Mouse (Mus musculus) hindbrain, embryonic 13.5 days (tissue): ENCODE results near the gene Hdgfl2. TPM values are rescaled to one million over a fixed set of nuclear protein-coding genes. Genes with fewer than 3 reads are reported as not detected.
A peak's percentile ranks its signal among the peaks of the same experiment; 100 is the strongest.

Experiments used
- ATAC-seq: fragments of 200-750 bp; cut with Nextera tagmentation; 2 replicates; pipeline ENCODE4 v1.8.0; 2017; ENCODE audit warnings: moderate TSS enrichment; ENCODE audit not compliant: low FRiP score
- H3K27ac ChIP-seq: fragments of 300-500 bp; sonication (generic); 2 replicates; pipeline ENCODE4 v1.5.1; 2015; ENCODE audit warnings: inconsistent platforms, mild to moderate bottlenecking, moderate library complexity
- H3K27me3 ChIP-seq: fragments of 300-500 bp; sonication (generic); 2 replicates; pipeline ENCODE4 v1.6.1; 2015; ENCODE audit warnings: mild to moderate bottlenecking, inconsistent platforms
- H3K36me3 ChIP-seq: fragments of 300-500 bp; sonication (generic); 2 replicates; pipeline ENCODE4 v1.6.1; 2015; ENCODE audit warnings: mild to moderate bottlenecking, inconsistent platforms
- H3K4me1 ChIP-seq: fragments of 300-500 bp; sonication (generic); replicated peaks from 2 replicates; pipeline ENCODE4 v1.6.1; 2015; ENCODE audit warnings: inconsistent platforms
- H3K4me2 ChIP-seq: fragments of 300-500 bp; sonication (generic); 2 replicates; pipeline ENCODE4 v1.6.1; 2015; ENCODE audit warnings: inconsistent platforms, mild to moderate bottlenecking, moderate library complexity
- H3K4me3 ChIP-seq: fragments of 300-500 bp; sonication (generic); 2 replicates; pipeline ENCODE4 v1.5.1; 2015; ENCODE audit warnings: mild to moderate bottlenecking, inconsistent platforms
- H3K9ac ChIP-seq: fragments of 300-500 bp; sonication (generic); 2 replicates; pipeline ENCODE4 v1.6.1; 2015; ENCODE audit warnings: mild to moderate bottlenecking, inconsistent platforms
- H3K9me3 ChIP-seq: fragments of 300-500 bp; sonication (generic); 2 replicates; pipeline ENCODE4 v1.6.1; 2016; ENCODE audit warnings: inconsistent platforms
- WGBS: fragments of 180-500 bp; shearing (Covaris S2); methylation state at CpG from one replicate; pipeline ENCODE4 v1.1.7; 2015; 5-methylcytosine and 5-hydroxymethylcytosine counted together
- polyA plus RNA-seq: library from polyadenylated mRNA; unstranded; fragments of >200 nt; fragmentation: Nextera tagmentation; extraction: Ambion mirVana; gene quantifications from 2 replicates; pipeline ENCODE4 v1.2.1, GENCODE M21; 2015

Gene Hdgfl2
- polyA plus RNA-seq, 1 experiment from 2014 or later, result 150 TPM

DNA sequence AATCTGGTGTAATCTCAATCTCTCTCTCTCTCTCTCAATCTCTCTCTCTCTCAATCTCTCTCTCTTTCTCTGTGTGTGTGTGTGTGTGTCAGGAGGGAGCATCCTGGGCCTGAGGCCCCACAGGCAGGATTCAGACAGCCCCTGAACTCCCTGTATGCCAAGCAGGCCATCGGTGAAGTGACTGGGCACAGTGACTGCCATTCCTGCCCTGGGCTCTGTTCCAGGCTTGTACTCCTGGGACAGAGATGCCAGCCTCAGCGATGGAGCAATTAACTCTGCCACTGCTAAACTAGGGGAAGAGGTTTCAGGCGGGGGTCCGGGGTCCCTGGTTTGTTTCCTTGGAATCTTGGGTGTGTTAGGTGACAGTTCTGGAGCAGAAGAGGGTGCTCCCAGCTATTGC lies 31.1 kb downstream of the Hdgfl2 start:
- 66% methylated on average over 4 of the region's 4 CpGs for WGBS
- H3K9ac ChIP-seq, result no peak overlapping the region
- H3K27ac ChIP-seq, result 0 out of 2 replicates have a peak overlapping the region, but pooled peaks have one; percentile 3
- H3K4me2 ChIP-seq, result no peak overlapping the region
- ATAC-seq, result no peak
- peaks cover 13% of the 10 kb centered on the region for H3K4me1 ChIP-seq
- H3K36me3 ChIP-seq, result peaks cover 9% of the 10 kb centered on the region
- no peak overlapping the region for H3K4me3 ChIP-seq
- peaks cover 5% of the 10 kb centered on the region for H3K27me3 ChIP-seq
- H3K9me3 ChIP-seq, result no peaks in the 10 kb centered on the region

DNA sequence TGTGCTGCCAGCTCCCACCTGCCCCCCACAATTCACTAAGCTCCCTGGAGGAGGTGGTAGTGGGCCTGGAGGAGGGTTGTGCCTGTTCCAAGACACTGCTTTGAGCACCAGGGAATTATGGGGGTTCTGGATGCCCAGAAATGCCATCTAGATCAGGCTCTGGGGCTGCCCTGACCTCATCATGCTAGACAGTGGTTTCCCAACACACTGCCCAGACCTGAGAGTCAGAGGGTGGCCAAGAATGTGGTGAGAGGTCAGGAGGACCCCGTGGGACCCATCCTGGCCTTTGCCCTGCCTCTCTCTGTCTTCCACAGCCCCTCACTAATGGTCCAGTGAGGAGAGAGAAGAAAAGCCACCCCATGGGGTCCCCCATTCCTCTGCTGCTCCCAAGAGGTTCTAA lies 31.6 kb downstream of the Hdgfl2 start:
- Histone ChIP-seq H3K9ac (no peak overlapping the region), H3K4me2 (no peak overlapping the region), H3K4me1 (peaks cover 13% of the 10 kb centered on the region), H3K27ac (0 out of 2 replicates have a peak overlapping the region, but pooled peaks have one; percentile 3), H3K27me3 (peaks cover 10% of the 10 kb centered on the region), H3K9me3 (no peaks in the 10 kb centered on the region), H3K4me3 (no peak overlapping the region), H3K36me3 (peaks cover 9% of the 10 kb centered on the region)
- ATAC-seq, result no peak
- 63% methylated on average over 1 of the region's 1 CpGs for WGBS

DNA sequence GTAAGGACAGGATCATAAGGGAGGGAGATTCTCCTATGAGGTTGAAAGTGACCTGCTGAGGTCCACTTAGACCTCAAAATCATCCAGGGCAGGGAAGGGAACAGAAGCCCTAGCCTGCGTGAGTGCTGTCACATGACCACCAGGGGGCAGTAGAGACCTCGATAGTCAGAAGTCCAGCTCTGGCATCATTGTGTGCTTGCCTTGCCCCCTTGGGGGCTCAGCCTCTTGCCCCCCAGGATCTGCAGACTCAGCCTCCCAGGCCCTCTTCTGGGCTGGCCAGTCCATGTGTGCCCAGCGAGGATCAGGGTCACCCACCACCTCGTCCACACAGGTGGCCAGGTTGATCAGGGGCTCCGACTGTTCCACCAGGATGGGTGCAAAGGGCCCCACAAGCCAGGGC lies 32.4 kb downstream of the Hdgfl2 start:
- 41% methylated on average over 5 of the region's 5 CpGs for WGBS
- ATAC-seq, result peak; percentile 6; the same call in 1 of the 2 replicates

DNA sequence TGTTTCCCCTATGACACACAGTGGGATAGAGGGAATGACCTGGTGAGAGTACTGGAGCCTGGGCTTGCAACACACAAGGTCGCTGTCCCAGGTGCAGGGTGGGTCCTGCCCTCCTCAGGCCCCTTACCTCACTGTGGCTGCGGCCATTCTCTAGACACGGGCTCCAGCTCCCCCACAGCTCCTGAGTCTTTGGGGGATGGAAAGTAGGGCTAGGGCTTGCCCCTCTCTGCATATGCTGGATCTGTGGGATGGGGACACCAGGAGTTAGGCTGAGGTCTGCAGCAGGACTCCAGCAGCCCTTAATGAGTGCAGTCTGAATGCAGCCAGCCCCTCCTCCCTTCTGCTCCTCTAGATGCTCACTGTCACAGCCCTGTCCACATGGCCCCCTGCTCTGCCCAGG lies 33.3 kb downstream of the Hdgfl2 start:
- no peaks in the 10 kb centered on the region for H3K9me3 ChIP-seq
- peaks cover 4% of the 10 kb centered on the region for H3K36me3 ChIP-seq
- peaks cover 20% of the 10 kb centered on the region for H3K4me1 ChIP-seq
- no peak for ATAC-seq
- WGBS, result 54% methylated on average over 3 of the region's 3 CpGs
- peaks cover 26% of the 10 kb centered on the region for H3K27me3 ChIP-seq
- peak overlapping the region; percentile 13; the same call in 1 of the 2 replicates for H3K9ac ChIP-seq
- no peak overlapping the region for H3K4me2 ChIP-seq
- no peak overlapping the region for H3K4me3 ChIP-seq
- no peak overlapping the region; the same call in 1 of the 2 replicates for H3K27ac ChIP-seq

More for the DNA sequence above, 32.4 kb downstream of the Hdgfl2 start:
- Histone ChIP-seq H3K27ac (no peak overlapping the region), H3K4me2 (no peak overlapping the region), H3K27me3 (peaks cover 18% of the 10 kb centered on the region), H3K9ac (no peak overlapping the region), H3K36me3 (peaks cover 9% of the 10 kb centered on the region), H3K4me1 (peaks cover 13% of the 10 kb centered on the region), H3K9me3 (no peaks in the 10 kb centered on the region), H3K4me3 (no peak overlapping the region)

DNA sequence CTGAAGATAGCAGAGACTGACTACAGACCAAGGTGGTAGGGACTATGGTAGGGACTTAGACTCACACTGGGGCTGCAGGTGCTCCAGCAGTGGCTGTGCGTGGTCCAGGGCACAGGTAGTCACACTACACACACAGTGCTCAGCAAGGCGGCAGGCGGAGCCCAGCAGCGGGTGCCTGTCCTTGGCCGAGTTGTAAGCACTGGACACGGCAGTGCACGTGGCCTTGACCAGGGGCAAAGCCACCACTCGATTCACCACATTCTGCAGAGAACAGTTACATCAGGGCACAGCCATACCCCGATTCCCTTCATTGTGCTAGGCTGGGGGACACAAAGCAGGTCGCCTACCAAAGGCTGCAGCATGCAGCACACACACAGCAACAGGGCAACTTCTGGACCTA lies 36.8 kb downstream of the Hdgfl2 start:
- Histone ChIP-seq H3K4me2 (no peak overlapping the region), H3K9ac (no peak overlapping the region), H3K4me3 (no peak overlapping the region), H3K9me3 (no peaks in the 10 kb centered on the region), H3K27ac (no peak overlapping the region), H3K36me3 (no peaks in the 10 kb centered on the region), H3K4me1 (peaks cover 24% of the 10 kb centered on the region), H3K27me3 (peaks cover 58% of the 10 kb centered on the region)
- WGBS, result 79% methylated on average over 10 of the region's 10 CpGs
- ATAC-seq, result no peak

DNA sequence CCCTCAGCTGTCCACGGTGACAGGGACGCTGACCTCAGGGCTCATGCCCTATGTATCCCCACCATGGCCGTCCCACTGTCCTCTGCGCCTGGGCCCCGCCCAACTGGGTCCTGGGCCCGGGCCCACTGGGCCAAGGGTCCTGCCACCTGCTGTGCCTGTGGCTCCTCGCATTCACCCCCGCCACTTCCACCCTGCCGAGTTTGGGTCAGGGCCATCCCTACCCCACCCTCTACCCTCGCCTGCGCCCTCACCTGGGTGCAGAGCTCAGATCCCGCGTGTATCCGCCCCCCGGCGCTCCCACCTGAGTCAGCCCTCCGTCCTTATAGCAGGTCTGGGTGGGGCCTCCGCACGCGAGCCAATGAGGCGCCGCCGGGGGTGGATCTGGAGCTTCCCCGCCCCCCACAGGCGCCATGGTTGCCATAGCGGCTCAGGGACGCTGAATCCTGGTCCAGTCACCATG lies 37.8 kb downstream of the Hdgfl2 start, which contains the start of gene Plin5:
Gene Plin5 (minus strand): TSS at position 346 of the 460 bp plus-strand sequence.
- no peak within 1 kb of the TSS for H3K27ac ChIP-seq
- under 1% methylated on average over 27 of the region's 27 CpGs for WGBS
- H3K9ac ChIP-seq, result peak within 1 kb of the TSS; percentile 55; the same call in 1 of the 2 replicates
- H3K4me1 ChIP-seq, result peaks cover 24% of the 10 kb centered on the region
- H3K36me3 ChIP-seq, result peaks cover 1% of the 10 kb centered on the region
- H3K27me3 ChIP-seq, result peaks cover 69% of the 10 kb centered on the region
- H3K9me3 ChIP-seq, result peaks cover 4% of the 10 kb centered on the region
- H3K4me3 ChIP-seq, result peak within 1 kb of the TSS; percentile 30
- ATAC-seq, result peak; percentile 43
- H3K4me2 ChIP-seq, result peak within 1 kb of the TSS; percentile 58

DNA sequence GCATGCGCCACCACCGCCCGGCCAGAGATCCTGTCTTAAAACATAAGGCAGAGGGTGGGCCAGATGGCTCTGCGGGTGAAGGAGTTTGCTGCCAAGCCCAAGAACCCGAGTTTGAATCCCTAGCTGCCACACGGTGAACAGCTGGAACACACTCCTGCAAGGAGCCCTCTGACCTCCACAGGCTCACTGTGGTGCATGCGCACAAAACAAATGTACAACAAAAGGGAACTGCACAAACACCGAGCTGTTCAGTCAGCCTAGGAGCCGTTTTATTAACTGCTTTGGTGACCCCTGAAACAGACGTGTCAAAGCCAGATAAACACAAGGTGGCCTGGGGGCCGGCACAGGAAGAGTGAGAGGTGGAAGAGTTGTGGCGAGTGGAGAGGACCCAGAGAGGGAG lies 40.0 kb downstream of the Hdgfl2 start:
- Histone ChIP-seq H3K27ac (no peak overlapping the region), H3K36me3 (peaks cover 23% of the 10 kb centered on the region), H3K27me3 (peaks cover 91% of the 10 kb centered on the region), H3K9ac (no peak overlapping the region), H3K4me2 (no peak overlapping the region), H3K4me3 (no peak overlapping the region), H3K4me1 (peaks cover 23% of the 10 kb centered on the region), H3K9me3 (peaks cover 13% of the 10 kb centered on the region)
- ATAC-seq, result no peak
- WGBS, result 41% methylated on average over 12 of the region's 12 CpGs

DNA sequence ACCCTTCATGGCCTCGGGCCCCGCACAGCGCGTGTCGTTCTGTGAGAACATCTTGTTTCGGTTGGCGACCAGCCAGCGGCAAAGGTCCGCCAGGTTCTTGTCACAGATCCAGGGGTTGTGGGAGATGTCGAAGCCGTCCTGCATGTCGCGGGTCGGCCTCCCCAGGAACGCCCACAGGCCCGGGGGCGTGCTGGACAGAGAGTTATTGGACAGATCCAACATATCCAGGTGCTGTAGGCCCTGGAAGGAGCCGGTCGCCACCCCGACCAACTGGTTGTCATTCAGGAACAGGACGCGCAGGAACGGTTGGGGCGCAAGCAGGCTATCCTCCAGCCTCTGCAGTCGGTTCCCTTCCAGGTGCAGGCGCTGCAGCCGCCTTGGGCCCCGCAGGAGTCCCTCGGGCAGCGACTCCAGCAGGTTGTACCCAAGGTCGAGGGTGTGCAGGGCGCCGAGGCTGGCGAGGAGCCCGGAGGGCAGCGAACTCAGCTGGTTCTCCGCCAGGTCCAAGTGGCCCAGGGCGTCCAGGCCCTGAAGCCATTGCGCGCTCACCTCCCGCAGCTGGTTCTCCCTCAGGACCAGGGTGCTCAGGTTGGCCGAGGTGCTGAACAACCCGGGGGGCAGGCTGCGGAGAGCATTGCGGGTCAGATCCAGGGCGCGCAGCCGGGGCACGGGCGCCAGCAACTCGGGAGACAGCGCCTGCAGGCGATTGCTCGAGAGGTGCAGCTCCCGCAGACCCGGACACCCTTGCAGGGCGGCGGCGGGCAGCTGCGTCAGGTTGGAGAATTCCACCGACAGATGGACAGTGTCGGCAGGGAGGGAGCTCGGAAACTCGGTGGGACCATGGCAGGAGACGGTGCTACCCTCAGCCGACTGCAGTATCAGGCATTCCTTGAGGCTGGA lies 40.8 kb downstream of the Hdgfl2 start:
- Histone ChIP-seq H3K4me3 (no peak overlapping the region), H3K4me1 (peaks cover 26% of the 10 kb centered on the region), H3K27me3 (peaks cover 95% of the 10 kb centered on the region), H3K9me3 (peaks cover 13% of the 10 kb centered on the region), H3K4me2 (0 out of 2 replicates have a peak overlapping the region, but pooled peaks have one; percentile 2), H3K9ac (peak overlapping the region; percentile 46; the same call in 1 of the 2 replicates), H3K27ac (no peak overlapping the region), H3K36me3 (peaks cover 29% of the 10 kb centered on the region)
- no peak for ATAC-seq
- 10% methylated on average over 66 of the region's 66 CpGs for WGBS

DNA sequence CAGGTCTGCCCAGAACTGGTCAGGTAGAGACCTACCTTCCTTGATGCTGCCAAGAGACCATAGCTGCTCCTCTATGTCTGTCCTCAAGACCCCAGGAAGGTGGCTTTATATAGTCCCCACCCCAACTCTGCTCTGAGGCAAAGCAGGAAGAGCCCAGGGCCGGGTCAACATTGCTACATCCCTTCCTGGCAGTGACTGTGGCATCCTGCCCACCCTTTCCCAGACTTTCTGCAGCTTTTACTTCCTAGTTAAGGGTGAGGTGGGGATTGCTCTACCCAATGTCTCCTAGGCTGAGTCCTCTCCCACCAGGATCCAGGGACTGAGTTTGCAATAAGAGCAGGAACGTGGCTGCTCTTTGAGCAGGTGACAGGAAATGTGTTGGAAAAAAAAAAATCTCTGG lies 42.4 kb downstream of the Hdgfl2 start, which contains the start of gene Lrg1:
Gene Lrg1 (minus strand): TSS at position 176 of the 400 bp plus-strand sequence.
- Histone ChIP-seq H3K9me3 (peaks cover 13% of the 10 kb centered on the region), H3K4me1 (peaks cover 26% of the 10 kb centered on the region), H3K27ac (no peak within 1 kb of the TSS), H3K4me3 (no peak within 1 kb of the TSS; the same call in 1 of the 2 replicates), H3K4me2 (no peak within 1 kb of the TSS), H3K9ac (no peak within 1 kb of the TSS), H3K36me3 (peaks cover 43% of the 10 kb centered on the region), H3K27me3 (peaks cover 95% of the 10 kb centered on the region)
- 64% methylated on average over 2 of the region's 2 CpGs for WGBS
- no peak for ATAC-seq

DNA sequence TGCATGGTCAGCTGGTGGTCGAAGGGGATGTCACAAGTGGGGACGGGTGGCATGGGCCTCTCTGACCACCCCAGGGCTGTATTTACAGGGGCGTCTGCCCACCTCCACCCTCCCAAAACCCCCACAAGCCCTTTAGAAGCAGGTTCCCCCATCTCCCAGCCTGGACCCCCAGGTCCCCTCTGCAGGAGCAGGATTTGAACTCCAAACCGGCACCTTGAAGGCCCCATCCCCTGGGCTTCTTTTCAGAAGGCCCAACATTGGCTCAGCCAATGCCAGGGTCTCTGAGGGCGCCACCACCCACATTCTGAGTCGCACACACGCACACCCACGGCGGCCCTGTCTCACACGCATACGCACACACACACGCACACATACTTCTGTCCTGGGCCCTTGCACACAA lies 43.7 kb downstream of the Hdgfl2 start:
- WGBS, result 93% methylated on average over 12 of the region's 12 CpGs
- Histone ChIP-seq H3K4me2 (no peak overlapping the region), H3K27ac (no peak overlapping the region), H3K27me3 (peaks cover 97% of the 10 kb centered on the region), H3K4me1 (peaks cover 19% of the 10 kb centered on the region; the same call in 1 of the 2 replicates), H3K9me3 (peaks cover 13% of the 10 kb centered on the region), H3K36me3 (peaks cover 57% of the 10 kb centered on the region), H3K4me3 (no peak overlapping the region), H3K9ac (no peak overlapping the region)
- no peak for ATAC-seq

DNA sequence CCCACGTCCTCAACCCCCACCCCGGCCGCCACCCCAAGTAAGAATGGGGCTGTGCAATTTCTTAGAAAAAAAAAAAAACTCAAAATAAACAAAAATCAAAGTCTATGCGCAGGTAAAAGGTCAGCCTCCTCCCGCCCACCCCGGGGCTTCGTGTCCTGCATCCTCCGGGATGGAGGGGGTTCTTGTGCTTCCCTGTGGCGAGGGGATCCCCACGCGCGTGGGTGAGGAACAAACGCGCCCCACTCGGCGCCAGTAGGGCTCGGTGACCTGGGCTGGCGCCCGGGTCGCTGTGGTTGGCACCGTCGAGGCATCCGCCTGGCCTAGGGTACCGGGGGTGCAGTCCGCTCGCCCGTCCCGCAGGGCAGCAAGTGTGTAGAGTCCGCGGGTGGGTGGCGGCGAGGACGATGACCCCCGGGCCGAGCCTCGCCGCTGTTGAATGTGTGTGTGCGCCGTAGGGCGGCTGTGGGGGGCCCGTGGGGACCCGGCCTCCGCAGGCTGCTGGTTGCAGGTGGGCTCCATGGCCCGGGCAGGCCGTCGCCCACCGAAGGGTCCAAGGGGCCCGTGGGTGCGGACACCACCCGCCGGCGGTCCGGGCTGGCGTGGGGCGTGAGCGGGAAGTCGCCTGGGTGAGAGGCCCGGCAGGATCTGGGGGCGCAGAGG lies 44.4 kb downstream of the Hdgfl2 start:
- ATAC-seq, result no peak
- Histone ChIP-seq H3K9me3 (peaks cover 13% of the 10 kb centered on the region), H3K36me3 (peaks cover 63% of the 10 kb centered on the region), H3K27ac (no peak overlapping the region), H3K4me3 (peak overlapping the region; percentile 21; the same call in 1 of the 2 replicates), H3K9ac (no peak overlapping the region), H3K27me3 (peaks cover 91% of the 10 kb centered on the region), H3K4me1 (peaks cover 19% of the 10 kb centered on the region; the same call in 1 of the 2 replicates), H3K4me2 (peak overlapping the region; percentile 40)
- WGBS, result 44% methylated on average over 56 of the region's 59 CpGs
